Mouse (Mus musculus): Measurements from ENCODE around the gene Gm21761. TPM values are rescaled to one million over a fixed set of nuclear protein-coding genes. Genes with fewer than 3 reads are reported as not detected.

Gene Gm21761
- polyA plus RNA-seq, 1 experiment from 2014 or later, result not detected

Other genes starting within 250 kb of the Gm21761 start
- 119 and 136 TPM in 2 replicates for gene Hmgcs1, start 238.9 kb downstream of the Gm21761 start, polyA plus RNA-seq (2014; fragmentation: Nextera tagmentation; extraction: Ambion mirVana)
- 0.19 and 0.36 TPM in 2 replicates for gene Nim1k, start 173.4 kb downstream of the Gm21761 start, polyA plus RNA-seq (2014; fragmentation: Nextera tagmentation; extraction: Ambion mirVana)
- gene Zfp131, start 138.4 kb downstream of the Gm21761 start, polyA plus RNA-seq (2014; fragmentation: Nextera tagmentation; extraction: Ambion mirVana), result 40.0 and 45.1 TPM in 2 replicates
- gene AF067063, start 99.1 kb downstream of the Gm21761 start, polyA plus RNA-seq (2014; fragmentation: Nextera tagmentation; extraction: Ambion mirVana), result not detected in 2 replicates
- not detected in 2 replicates for gene D13Ertd608e, start 93.3 kb downstream of the Gm21761 start, polyA plus RNA-seq (2014; fragmentation: Nextera tagmentation; extraction: Ambion mirVana)
- not detected in 2 replicates for gene Tcstv1, start 34.5 kb downstream of the Gm21761 start, polyA plus RNA-seq (2014; fragmentation: Nextera tagmentation; extraction: Ambion mirVana)
- gene B020031M17Rik, start 21.5 kb upstream of the Gm21761 start, polyA plus RNA-seq (2014; fragmentation: Nextera tagmentation; extraction: Ambion mirVana), result not detected in 2 replicates
- not detected in 2 replicates for gene Gm36079, start 97.7 kb upstream of the Gm21761 start, polyA plus RNA-seq (2014; fragmentation: Nextera tagmentation; extraction: Ambion mirVana)
- not detected in 2 replicates for gene Gm21188, start 122.9 kb upstream of the Gm21761 start, polyA plus RNA-seq (2014; fragmentation: Nextera tagmentation; extraction: Ambion mirVana)
- not detected in 2 replicates for gene Gm20767, start 211.0 kb upstream of the Gm21761 start, polyA plus RNA-seq (2014; fragmentation: Nextera tagmentation; extraction: Ambion mirVana)
- not detected in 2 replicates for gene Gm21818, start 243.2 kb upstream of the Gm21761 start, polyA plus RNA-seq (2014; fragmentation: Nextera tagmentation; extraction: Ambion mirVana)

Measured in liver, embryonic 11.5 days (tissue).